Mouse (Mus musculus) heart, postnatal 25 days (tissue): Measurements from ENCODE around the gene Mecom. TPM values are rescaled to one million over a fixed set of nuclear protein-coding genes. Genes with fewer than 3 reads are reported as not detected.

Experiments
- DNase-seq: peaks from one replicate; pipeline ENCODE4 v3.0.0; 2022; ENCODE audit warnings: low spot score
- intact Hi-C: fragments of 180-260 bp; cut with DNase I; formaldehyde crosslinking; loops from one replicate; pipeline ENCODE4 v1.15.1; 2025
- total RNA-seq, 2 experiments: library from RNA; stranded (reverse); gene quantifications; 2 replicates each; pipeline ENCODE4 v1.2.3; 2021

Mecom gene
- total RNA-seq, 2 experiments from 2014 or later, result 18.6 to 21.2 TPM

- no peak for DNase-seq
- intact Hi-C loops, result no loop called here
Observed at GRCm38 (mm10) chr3:30187812-30188469, 359.9 kb downstream of the Mecom start.

GRCm38 (mm10) chr3:30181807-30182481, 365.9 kb downstream of the Mecom start:
- intact Hi-C loops, result no loop called here

GRCm38 (mm10) chr3:30176615-30177014, 371.2 kb downstream of the Mecom start:
- intact Hi-C loops, result no loop called here
- no peak for DNase-seq

More at GRCm38 (mm10) chr3:30181807-30182481, 365.9 kb downstream of the Mecom start:
- DNase-seq, result no peak

- DNase-seq, result no peak
- intact Hi-C loops, result no loop called here
Observed at GRCm38 (mm10) chr3:30173812-30174211, 374.0 kb downstream of the Mecom start.

- intact Hi-C loops, result loop anchor here (10.0 kb wide), 1 partner anchor 154 kb away; no protein-coding TSS in a partner anchor
- no peak for DNase-seq
Observed at GRCm38 (mm10) chr3:30168396-30169186, 379.2 kb downstream of the Mecom start.

- no peak for DNase-seq
- intact Hi-C loops, result loop anchor here (10.0 kb wide), 1 partner anchor 152 kb away; no protein-coding TSS in a partner anchor
Observed at GRCm38 (mm10) chr3:30167027-30167426, 380.8 kb downstream of the Mecom start.

- no peak for DNase-seq
- intact Hi-C loops, result loop anchor here (10.0 kb wide), 1 partner anchor 150 kb away; no protein-coding TSS in a partner anchor
Observed at GRCm38 (mm10) chr3:30164834-30165233, 383.0 kb downstream of the Mecom start.

GRCm38 (mm10) chr3:30163390-30163789, 384.4 kb downstream of the Mecom start:
- intact Hi-C loops, result loop anchor here (10.0 kb wide), 1 partner anchor 149 kb away; no protein-coding TSS in a partner anchor
- DNase-seq, result no peak

GRCm38 (mm10) chr3:30160961-30161670, 386.7 kb downstream of the Mecom start:
- no peak for DNase-seq
- intact Hi-C loops, result loop anchor here (2.0 to 10.0 kb wide), 2 partner anchors 146 to 354 kb away; no protein-coding TSS in a partner anchor

- intact Hi-C loops, result loop anchor here (2.0 to 10.0 kb wide), 2 partner anchors 146 to 354 kb away; no protein-coding TSS in a partner anchor
- DNase-seq, result no peak
Observed at GRCm38 (mm10) chr3:30160346-30160745, 387.5 kb downstream of the Mecom start.

- intact Hi-C loops, result no loop called here
- no peak for DNase-seq
Observed at GRCm38 (mm10) chr3:30157128-30157670, 390.6 kb downstream of the Mecom start.

GRCm38 (mm10) chr3:30154390-30154789, 393.4 kb downstream of the Mecom start:
- no peak for DNase-seq
- intact Hi-C loops, result no loop called here

GRCm38 (mm10) chr3:30153923-30154331, 393.9 kb downstream of the Mecom start:
- DNase-seq, result no peak
- intact Hi-C loops, result no loop called here

GRCm38 (mm10) chr3:30150071-30150470, 397.7 kb downstream of the Mecom start:
- intact Hi-C loops, result no loop called here
- no peak for DNase-seq

- DNase-seq, result no peak
- intact Hi-C loops, result no loop called here
Observed at GRCm38 (mm10) chr3:30148378-30149079, 399.3 kb downstream of the Mecom start.

GRCm38 (mm10) chr3:30145051-30145450, 402.8 kb downstream of the Mecom start:
- DNase-seq, result no peak
- intact Hi-C loops, result no loop called here

- no peak for DNase-seq
- intact Hi-C loops, result no loop called here
Observed at GRCm38 (mm10) chr3:30143961-30144411, 403.8 kb downstream of the Mecom start.

- intact Hi-C loops, result no loop called here
Observed at GRCm38 (mm10) chr3:30143440-30143839, 404.4 kb downstream of the Mecom start.

GRCm38 (mm10) chr3:30140349-30140748, 407.5 kb downstream of the Mecom start:
- DNase-seq, result no peak
- intact Hi-C loops, result no loop called here

More at GRCm38 (mm10) chr3:30143440-30143839, 404.4 kb downstream of the Mecom start:
- DNase-seq, result no peak
